Mouse (Mus musculus) layer of hippocampus, postnatal 25 days (tissue): Measurements from ENCODE around the gene Fam83b. TPM values are rescaled to one million over a fixed set of nuclear protein-coding genes. Genes with fewer than 3 reads are reported as not detected.

Source experiments
- DNase-seq, 2 experiments: peaks; one replicate each; pipeline ENCODE4 v3.0.0; 2022; ENCODE audit warnings: mixed read lengths in 2 of 2, low spot score in 1 of 2; ENCODE audit errors: extremely low spot score in 1 of 2
- total RNA-seq, 2 experiments: library from RNA; stranded (reverse); gene quantifications; 2 replicates each; pipeline ENCODE4 v1.2.3; 2021

The Fam83b gene
- total RNA-seq, 2 experiments from 2014 or later, result 0.10 to 0.21 TPM

GRCm38 (mm10) chr9:76525592-76525991 is 41.3 kb downstream of the Fam83b start:
- DNase-seq, result no peak

- no peak for DNase-seq
Observed at GRCm38 (mm10) chr9:76523075-76523474, 43.8 kb downstream of the Fam83b start.

- no peak for DNase-seq
Observed at GRCm38 (mm10) chr9:76521640-76522039, 45.3 kb downstream of the Fam83b start.

GRCm38 (mm10) chr9:76518665-76519064 is 48.3 kb downstream of the Fam83b start:
- no peak for DNase-seq

- DNase-seq, result no peak
Observed at GRCm38 (mm10) chr9:76505650-76506049, 61.3 kb downstream of the Fam83b start.

GRCm38 (mm10) chr9:76489737-76490136 is 77.2 kb downstream of the Fam83b start:
- no peak for DNase-seq

- DNase-seq, result no peak
Observed at GRCm38 (mm10) chr9:76480088-76480487, 86.8 kb downstream of the Fam83b start.

GRCm38 (mm10) chr9:76469500-76469899 is 97.4 kb downstream of the Fam83b start:
- no peak for DNase-seq

GRCm38 (mm10) chr9:76461547-76461946 is 105.4 kb downstream of the Fam83b start:
- DNase-seq, result no peak

- DNase-seq, result no peak
Observed at GRCm38 (mm10) chr9:76455703-76456102, 111.2 kb downstream of the Fam83b start.

Other genes starting within 250 kb of the Fam83b start
- 1 to 10 TPM; 2.9 to 4.2 TPM for gene Hcrtr2, start 243.3 kb downstream of the Fam83b start, total RNA-seq